Mouse (Mus musculus): ENCODE data around the gene Syt2.

GRCm38 (mm10) chr1:134653603-134654257, 7.3 kb downstream of the Syt2 start:
- TF ChIP-seq POLR2A (IDR thresholded peaks at IDR 0.05; ENCODE audit: borderline replicate concordance, extremely low read depth, insufficient read depth, insufficient read length, poor library complexity, severe bottlenecking) (no peak), CTCF (IDR thresholded peaks at IDR 0.05; ENCODE audit: borderline replicate concordance, extremely low read depth, insufficient read depth, insufficient read length) (no peak)

Measured in brain, embryonic 14.5 days (tissue).